Mouse (Mus musculus) liver, postnatal 0 days (tissue): ENCODE measurements around the gene Ubr4.

Experiments
- CTCF ChIP-seq: sonication (generic); IDR thresholded peaks from 2 replicates; pipeline ENCODE4 v1.5.1; 2016; ENCODE audit warnings: antibody characterized with exemption, low read depth
- EP300 ChIP-seq: IDR thresholded peaks from 2 replicates; pipeline ENCODE4 v1.6.1; 2016; ENCODE audit warnings: antibody characterized with exemption, low read depth, mild to moderate bottlenecking

- TF ChIP-seq EP300 (no peak), CTCF (no peak)
Observed at GRCm38 (mm10) chr4:139441244-139441643, 88.8 kb downstream of the Ubr4 start.
